9 mouse cellular contexts compared by ENCODE assay signal in genomic region chr9:113793513-113793905, GRCm38 (mm10). TPM values are rescaled to one million over a fixed set of nuclear protein-coding genes. Genes with fewer than 3 reads are reported as not detected.
A peak's percentile ranks its signal among the peaks of the same experiment; 100 is the strongest.
DNase-seq lines count a peak whose midpoint lies in the region; ATAC-seq lines count a peak whose summit lies in the region.
"Had no signal": no experiment of that assay in that cellular context is flagged by ENCODE, and none has a peak within 500 bp of the region (broad histone marks: within the 10 kb centered on the region; RNA-seq: fewer than 3 reads in every experiment).

No protein-coding gene starts in this region.

- no peaks in the 10 kb centered on the region for H3K36me3 ChIP-seq in neural tube, embryonic 11.5 days (ENCODE audit: control insufficient read depth, insufficient read depth, low read length)
- H3K36me3 ChIP-seq in limb, embryonic 13.5 days: no peaks in the 10 kb centered on the region
- H3K36me3 ChIP-seq in stomach, embryonic 16.5 days (ENCODE audit: control insufficient read depth, insufficient read depth, low read length): no peaks in the 10 kb centered on the region

- no peaks in the 10 kb centered on the region for H3K9me3 ChIP-seq in neural tube, embryonic 11.5 days (ENCODE audit: control insufficient read depth, low read length)
- H3K9me3 ChIP-seq in limb, embryonic 13.5 days: no peaks in the 10 kb centered on the region
- H3K9me3 ChIP-seq in stomach, embryonic 16.5 days (replicated peaks; ENCODE audit: control insufficient read depth, low read length): no peaks in the 10 kb centered on the region

- H3K9ac ChIP-seq in neural tube, embryonic 11.5 days (ENCODE audit: low read length): peak overlapping the region; percentile 52
- peak overlapping the region; percentile 55 for H3K9ac ChIP-seq in limb, embryonic 13.5 days
- peak overlapping the region; percentile 34 for H3K9ac ChIP-seq in stomach, embryonic 16.5 days (ENCODE audit: low read length)

- 39% methylated on average over 3 of the region's 3 CpGs for WGBS in neural tube, embryonic 11.5 days
- 41% methylated on average over 3 of the region's 3 CpGs for WGBS in limb, embryonic 13.5 days
- WGBS in stomach, embryonic 16.5 days: 42% methylated on average over 3 of the region's 3 CpGs

- peak overlapping the region; percentile 35 for H3K4me3 ChIP-seq in neural tube, embryonic 11.5 days (ENCODE audit: low read depth, low read length)
- peak overlapping the region; percentile 38 for H3K4me3 ChIP-seq in limb, embryonic 13.5 days
- peak overlapping the region; percentile 48 for H3K4me3 ChIP-seq in stomach, embryonic 16.5 days (replicated peaks; ENCODE audit: low read length)
- H3K4me3 ChIP-seq: myocyte had no signal

- peak overlapping the region; percentile 47 for H3K4me2 ChIP-seq in neural tube, embryonic 11.5 days (ENCODE audit: low read depth)
- peak overlapping the region; percentile 62 for H3K4me2 ChIP-seq in limb, embryonic 13.5 days (replicated peaks)
- peak overlapping the region; percentile 63 for H3K4me2 ChIP-seq in stomach, embryonic 16.5 days (ENCODE audit: low read depth, low read length)

- no peaks in the 10 kb centered on the region for H3K27me3 ChIP-seq in neural tube, embryonic 11.5 days (ENCODE audit: control insufficient read depth, insufficient read depth, low read length)
- H3K27me3 ChIP-seq in limb, embryonic 13.5 days: no peaks in the 10 kb centered on the region
- no peaks in the 10 kb centered on the region for H3K27me3 ChIP-seq in stomach, embryonic 16.5 days (ENCODE audit: control insufficient read depth, insufficient read depth, low read length)

- peak; percentile 32 to 52 for DNase-seq in cerebellum, postnatal 10 days
- no peak for DNase-seq in cerebellum, postnatal 36 days
- no peak for DNase-seq in neural tube, embryonic 11.5 days (ENCODE audit: low spot score)
- no peak for DNase-seq in neural tube, embryonic 10.5 days (ENCODE audit: extremely low spot score, low spot score)
- no peak for DNase-seq in adrenal gland, postnatal 25 days
- no peak for DNase-seq in left cerebral cortex, adult 8-10 months (ENCODE audit: low spot score in 2 of 2)

- H3K27ac ChIP-seq in neural tube, embryonic 11.5 days (ENCODE audit: low read depth, low read length): peak overlapping the region; percentile 90
- no peak overlapping the region for H3K27ac ChIP-seq in limb, embryonic 13.5 days
- 0 out of 2 replicates have a peak overlapping the region, but pooled peaks have one; percentile 82 for H3K27ac ChIP-seq in stomach, embryonic 16.5 days (ENCODE audit: low read length)

- H3K4me1 ChIP-seq in neural tube, embryonic 11.5 days (ENCODE audit: control insufficient read depth, insufficient read depth, low read length): peaks cover 11% of the 10 kb centered on the region
- H3K4me1 ChIP-seq in limb, embryonic 13.5 days: peaks cover 16% of the 10 kb centered on the region
- peaks cover 12% of the 10 kb centered on the region for H3K4me1 ChIP-seq in stomach, embryonic 16.5 days (ENCODE audit: control insufficient read depth, insufficient read depth, low read length)

- ATAC-seq in neural tube, embryonic 11.5 days (ENCODE audit: insufficient read depth, low FRiP score, low TSS enrichment): no peak
- no peak for ATAC-seq in limb, embryonic 13.5 days (ENCODE audit: low FRiP score, low read depth)
- no peak for ATAC-seq in stomach, embryonic 16.5 days (ENCODE audit: insufficient read depth, low FRiP score)

RNA-seq across cellular contexts. Expression of gene Clasp2, which starts 52.2 kb away (rescaled TPM):
- polyA plus RNA-seq in neural tube, embryonic 11.5 days (2014; fragmentation: Nextera tagmentation; extraction: Ambion mirVana): 53.0 and 58.0 TPM in 2 replicates
- 27.6 and 28.1 TPM in 2 replicates for polyA plus RNA-seq in limb, embryonic 13.5 days (2015; fragmentation: Nextera tagmentation; extraction: Ambion mirVana)
- 22.5 and 25.0 TPM in 2 replicates for polyA plus RNA-seq in stomach, embryonic 16.5 days (2015; fragmentation: Nextera tagmentation; extraction: Ambion mirVana)
- total RNA-seq in adrenal gland, postnatal 25 days (2021): 123 and 133 TPM in 2 replicates
- total RNA-seq in left cerebral cortex, adult 8-10 months (2022): 100 to 1,000 TPM; 201 to 222 (median 210) TPM

Comparison
In these comparisons a context has a peak if more than half of its experiments do, and no peak if none do; other contexts are left out.
1. DNase-seq: peak in cerebellum, postnatal 10 days (2 of 2); none in cerebellum, postnatal 36 days (0 of 2), neural tube, embryonic 11.5 days (single experiment), neural tube, embryonic 10.5 days (single experiment), adrenal gland, postnatal 25 days (single experiment) and left cerebral cortex, adult 8-10 months (0 of 2).
2. Peak in every context shown above with its lines, with median percentiles within 50 percentile points of each other: H3K4me2 ChIP-seq, H3K4me3 ChIP-seq and H3K9ac ChIP-seq.